Mouse (Mus musculus) intestine, embryonic 15.5 days (tissue): ENCODE results near the gene Ackr3. TPM values are rescaled to one million over a fixed set of nuclear protein-coding genes. Genes with fewer than 3 reads are reported as not detected.

Experiments used
- ATAC-seq: fragments of 200-750 bp; cut with Nextera tagmentation; 2 replicates; pipeline ENCODE4 v1.8.0; 2017; ENCODE audit warnings: moderate TSS enrichment, moderate library complexity
- H3K27ac ChIP-seq: fragments of 300-500 bp; sonication (generic); 2 replicates; pipeline ENCODE4 v1.5.1; 2015; ENCODE audit warnings: mild to moderate bottlenecking, inconsistent platforms
- H3K27me3 ChIP-seq: fragments of 300-500 bp; sonication (generic); replicated peaks from 2 replicates; pipeline ENCODE4 v1.6.1; 2015; ENCODE audit warnings: inconsistent platforms
- H3K36me3 ChIP-seq: fragments of 300-500 bp; sonication (generic); 2 replicates; pipeline ENCODE4 v1.6.1; 2015; ENCODE audit warnings: inconsistent platforms
- H3K4me1 ChIP-seq: fragments of 300-500 bp; sonication (generic); replicated peaks from 2 replicates; pipeline ENCODE4 v1.6.1; 2015; ENCODE audit warnings: inconsistent platforms
- H3K4me2 ChIP-seq: fragments of 300-500 bp; sonication (generic); replicated peaks from 2 replicates; pipeline ENCODE4 v1.6.1; 2015; ENCODE audit warnings: mild to moderate bottlenecking, inconsistent platforms
- H3K4me3 ChIP-seq: fragments of 300-500 bp; sonication (generic); replicated peaks from 2 replicates; pipeline ENCODE4 v1.5.1; 2015; ENCODE audit warnings: inconsistent platforms
- H3K9ac ChIP-seq: fragments of 300-500 bp; sonication (generic); 2 replicates; pipeline ENCODE4 v1.6.1; 2015; ENCODE audit warnings: inconsistent platforms
- H3K9me3 ChIP-seq: fragments of 300-500 bp; sonication (generic); 2 replicates; pipeline ENCODE4 v1.6.1; 2016; ENCODE audit warnings: inconsistent platforms
- WGBS: fragments of 180-500 bp; shearing (Covaris S2); methylation state at CpG from one replicate; pipeline ENCODE4 v1.1.7; 2015; 5-methylcytosine and 5-hydroxymethylcytosine counted together
- polyA plus RNA-seq: library from polyadenylated mRNA; unstranded; fragments of >200 nt; fragmentation: Nextera tagmentation; extraction: Ambion mirVana; gene quantifications from 2 replicates; pipeline ENCODE4 v1.2.1, GENCODE M21; 2015

Ackr3 gene
- polyA plus RNA-seq, 1 experiment from 2014 or later = 13.0 TPM

GRCm38 (mm10) chr1:90206684-90207083 is 2.9 kb downstream of the Ackr3 start:
- 70% methylated on average over 3 of the region's 3 CpGs for WGBS
- H3K36me3 ChIP-seq = no peaks in the 10 kb centered on the region
- H3K9me3 ChIP-seq = no peaks in the 10 kb centered on the region
- H3K27me3 ChIP-seq = no peaks in the 10 kb centered on the region; the same call in 1 of the 2 replicates
- no peak overlapping the region for H3K27ac ChIP-seq
- 0 out of 2 replicates have a peak overlapping the region, but pooled peaks have one; percentile 1 for H3K4me3 ChIP-seq
- H3K4me1 ChIP-seq = peaks cover 24% of the 10 kb centered on the region
- H3K4me2 ChIP-seq = peak overlapping the region; percentile 35
- H3K9ac ChIP-seq = no peak overlapping the region
- ATAC-seq = no peak

- no peak for ATAC-seq
- Histone ChIP-seq H3K27me3 (no peaks in the 10 kb centered on the region; the same call in 1 of the 2 replicates), H3K9ac (no peak overlapping the region), H3K36me3 (no peaks in the 10 kb centered on the region), H3K4me2 (peak overlapping the region; percentile 35), H3K27ac (no peak overlapping the region), H3K9me3 (no peaks in the 10 kb centered on the region), H3K4me1 (peaks cover 20% of the 10 kb centered on the region), H3K4me3 (no peak overlapping the region)
- WGBS = 69% methylated on average over 6 of the region's 6 CpGs
Observed at GRCm38 (mm10) chr1:90207279-90207678, 3.5 kb downstream of the Ackr3 start.

- Histone ChIP-seq H3K27me3 (no peaks in the 10 kb centered on the region; the same call in 1 of the 2 replicates), H3K4me2 (0 out of 2 replicates have a peak overlapping the region, but pooled peaks have one; percentile 10), H3K36me3 (no peaks in the 10 kb centered on the region), H3K4me3 (no peak overlapping the region), H3K9me3 (no peaks in the 10 kb centered on the region), H3K9ac (no peak overlapping the region), H3K4me1 (peaks cover 15% of the 10 kb centered on the region), H3K27ac (no peak overlapping the region)
- no peak for ATAC-seq
- 73% methylated on average over 6 of the region's 6 CpGs for WGBS
Observed at GRCm38 (mm10) chr1:90207739-90208502, 4.1 kb downstream of the Ackr3 start.

- Histone ChIP-seq H3K27me3 (no peaks in the 10 kb centered on the region), H3K9me3 (no peaks in the 10 kb centered on the region), H3K4me3 (no peak overlapping the region), H3K4me2 (0 out of 2 replicates have a peak overlapping the region, but pooled peaks have one; percentile 15), H3K4me1 (peaks cover 14% of the 10 kb centered on the region), H3K9ac (no peak overlapping the region), H3K27ac (no peak overlapping the region), H3K36me3 (no peaks in the 10 kb centered on the region)
- ATAC-seq = no peak
- WGBS = 59% methylated on average over 9 of the region's 9 CpGs
Observed at GRCm38 (mm10) chr1:90208503-90208860, 4.7 kb downstream of the Ackr3 start.

GRCm38 (mm10) chr1:90209069-90209468 is 5.3 kb downstream of the Ackr3 start:
- ATAC-seq = no peak
- H3K36me3 ChIP-seq = no peaks in the 10 kb centered on the region
- H3K27ac ChIP-seq = no peak overlapping the region
- no peaks in the 10 kb centered on the region for H3K27me3 ChIP-seq
- H3K4me2 ChIP-seq = 0 out of 2 replicates have a peak overlapping the region, but pooled peaks have one; percentile 15
- H3K9me3 ChIP-seq = no peaks in the 10 kb centered on the region
- peaks cover 14% of the 10 kb centered on the region for H3K4me1 ChIP-seq
- 78% methylated on average over 5 of the region's 5 CpGs for WGBS
- H3K4me3 ChIP-seq = no peak overlapping the region
- no peak overlapping the region for H3K9ac ChIP-seq

- no peaks in the 10 kb centered on the region for H3K27me3 ChIP-seq
- no peak overlapping the region for H3K4me2 ChIP-seq
- ATAC-seq = no peak
- no peaks in the 10 kb centered on the region for H3K9me3 ChIP-seq
- H3K36me3 ChIP-seq = no peaks in the 10 kb centered on the region
- no peak overlapping the region for H3K4me3 ChIP-seq
- H3K27ac ChIP-seq = no peak overlapping the region
- 37% methylated on average over 2 of the region's 2 CpGs for WGBS
- no peak overlapping the region for H3K9ac ChIP-seq
- H3K4me1 ChIP-seq = peaks cover 14% of the 10 kb centered on the region
Observed at GRCm38 (mm10) chr1:90209741-90210140, 6.0 kb downstream of the Ackr3 start.

- no peaks in the 10 kb centered on the region for H3K36me3 ChIP-seq
- 0 out of 2 replicates have a peak, but pooled peaks cover 10% of the 10 kb centered on the region for H3K4me1 ChIP-seq
- no peak overlapping the region for H3K27ac ChIP-seq
- H3K9ac ChIP-seq = no peak overlapping the region
- ATAC-seq = no peak
- no peaks in the 10 kb centered on the region for H3K9me3 ChIP-seq
- no peak overlapping the region for H3K4me2 ChIP-seq
- no peaks in the 10 kb centered on the region for H3K27me3 ChIP-seq
- 84% methylated on average over 6 of the region's 6 CpGs for WGBS
- H3K4me3 ChIP-seq = no peak overlapping the region
Observed at GRCm38 (mm10) chr1:90210346-90210745, 6.6 kb downstream of the Ackr3 start.

GRCm38 (mm10) chr1:90210761-90211160 is 7.0 kb downstream of the Ackr3 start:
- no peaks in the 10 kb centered on the region for H3K9me3 ChIP-seq
- no peak overlapping the region for H3K4me3 ChIP-seq
- H3K27me3 ChIP-seq = no peaks in the 10 kb centered on the region
- no peaks in the 10 kb centered on the region for H3K36me3 ChIP-seq
- no peak overlapping the region for H3K27ac ChIP-seq
- H3K4me1 ChIP-seq = 0 out of 2 replicates have a peak, but pooled peaks cover 10% of the 10 kb centered on the region
- 75% methylated on average over 4 of the region's 4 CpGs for WGBS
- H3K9ac ChIP-seq = no peak overlapping the region
- no peak overlapping the region for H3K4me2 ChIP-seq
- ATAC-seq = no peak

- Histone ChIP-seq H3K9me3 (no peaks in the 10 kb centered on the region), H3K4me3 (no peak overlapping the region), H3K36me3 (no peaks in the 10 kb centered on the region), H3K27ac (no peak overlapping the region), H3K4me1 (0 out of 2 replicates have a peak, but pooled peaks cover 7% of the 10 kb centered on the region), H3K9ac (no peak overlapping the region), H3K4me2 (no peak overlapping the region), H3K27me3 (no peaks in the 10 kb centered on the region)
- ATAC-seq = no peak
- WGBS = 98% methylated on average over 6 of the region's 6 CpGs
Observed at GRCm38 (mm10) chr1:90212376-90212775, 8.6 kb downstream of the Ackr3 start.

GRCm38 (mm10) chr1:90212901-90213300 is 9.1 kb downstream of the Ackr3 start:
- no peak overlapping the region for H3K4me2 ChIP-seq
- H3K36me3 ChIP-seq = no peaks in the 10 kb centered on the region
- no peak overlapping the region for H3K4me3 ChIP-seq
- ATAC-seq = no peak
- no peaks in the 10 kb centered on the region for H3K27me3 ChIP-seq
- no peak overlapping the region for H3K9ac ChIP-seq
- 87% methylated on average over 6 of the region's 6 CpGs for WGBS
- 0 out of 2 replicates have a peak, but pooled peaks cover 5% of the 10 kb centered on the region for H3K4me1 ChIP-seq
- H3K27ac ChIP-seq = no peak overlapping the region
- H3K9me3 ChIP-seq = no peaks in the 10 kb centered on the region

- no peaks in the 10 kb centered on the region for H3K36me3 ChIP-seq
- WGBS = 96% methylated on average over 12 of the region's 12 CpGs
- no peak overlapping the region for H3K27ac ChIP-seq
- no peaks in the 10 kb centered on the region for H3K9me3 ChIP-seq
- 0 out of 2 replicates have a peak, but pooled peaks cover 3% of the 10 kb centered on the region for H3K4me1 ChIP-seq
- no peak overlapping the region for H3K4me3 ChIP-seq
- ATAC-seq = no peak
- H3K27me3 ChIP-seq = no peaks in the 10 kb centered on the region
- H3K9ac ChIP-seq = no peak overlapping the region
- no peak overlapping the region for H3K4me2 ChIP-seq
Observed at GRCm38 (mm10) chr1:90214021-90214420, 10.2 kb downstream of the Ackr3 start.

- 86% methylated on average over 6 of the region's 6 CpGs for WGBS
- Histone ChIP-seq H3K4me2 (no peak overlapping the region), H3K27me3 (no peaks in the 10 kb centered on the region), H3K9ac (no peak overlapping the region), H3K4me1 (0 out of 2 replicates have a peak, but pooled peaks cover 2% of the 10 kb centered on the region), H3K27ac (no peak overlapping the region), H3K4me3 (no peak overlapping the region), H3K36me3 (no peaks in the 10 kb centered on the region), H3K9me3 (no peaks in the 10 kb centered on the region)
- no peak for ATAC-seq
Observed at GRCm38 (mm10) chr1:90214926-90215325, 11.1 kb downstream of the Ackr3 start.

- Histone ChIP-seq H3K4me1 (no peaks in the 10 kb centered on the region), H3K9me3 (no peaks in the 10 kb centered on the region), H3K4me3 (no peak overlapping the region), H3K27ac (no peak overlapping the region), H3K9ac (no peak overlapping the region), H3K27me3 (no peaks in the 10 kb centered on the region), H3K4me2 (no peak overlapping the region), H3K36me3 (no peaks in the 10 kb centered on the region)
- ATAC-seq = no peak
- WGBS = 46% methylated on average over 2 of the region's 2 CpGs
Observed at GRCm38 (mm10) chr1:90215881-90216280, 12.1 kb downstream of the Ackr3 start.
